Mouse (Mus musculus) lung, embryonic 14.5 days (tissue): Measurements from ENCODE around the gene Wdr49. TPM values are rescaled to one million over a fixed set of nuclear protein-coding genes. Genes with fewer than 3 reads are reported as not detected.

Experiments
- ATAC-seq: fragments of 200-750 bp; cut with Nextera tagmentation; 2 replicates; pipeline ENCODE4 v1.8.0; 2017; ENCODE audit warnings: mild to moderate bottlenecking, moderate TSS enrichment, moderate library complexity; ENCODE audit not compliant: insufficient read depth
- DNase-seq: peaks from one replicate; pipeline ENCODE4 v3.0.0-alpha.2; 2015
- H3K27ac ChIP-seq: fragments of 300-500 bp; sonication (generic); 2 replicates; pipeline ENCODE4 v1.5.1; 2014; ENCODE audit warnings: low read depth, mild to moderate bottlenecking, moderate library complexity
- H3K27me3 ChIP-seq: fragments of 300-500 bp; sonication (generic); 2 replicates; pipeline ENCODE4 v1.6.1; 2014; ENCODE audit warnings: low read length, control low read depth; ENCODE audit not compliant: insufficient read depth
- H3K36me3 ChIP-seq: fragments of 300-500 bp; sonication (generic); 2 replicates; pipeline ENCODE4 v1.6.1; 2014; ENCODE audit warnings: control low read depth; ENCODE audit not compliant: insufficient read depth
- H3K4me1 ChIP-seq: fragments of 300-500 bp; sonication (generic); 2 replicates; pipeline ENCODE4 v1.6.1; 2014; ENCODE audit warnings: antibody characterized with exemption, control low read depth; ENCODE audit not compliant: insufficient read depth
- H3K4me2 ChIP-seq: fragments of 300-500 bp; sonication (generic); 2 replicates; pipeline ENCODE4 v1.6.1; 2014; ENCODE audit warnings: mild to moderate bottlenecking
- H3K4me3 ChIP-seq: fragments of 300-500 bp; sonication (generic); 2 replicates; pipeline ENCODE4 v1.5.1; 2014; ENCODE audit warnings: low read depth, low read length
- H3K9ac ChIP-seq: fragments of 300-500 bp; sonication (generic); 2 replicates; pipeline ENCODE4 v1.6.1; 2014
- H3K9me3 ChIP-seq: fragments of 300-500 bp; sonication (generic); 2 replicates; pipeline ENCODE4 v1.6.1; 2016; ENCODE audit warnings: low read depth, low read length, control low read depth
- CTCF ChIP-seq: IDR thresholded peaks from 2 replicates; pipeline ENCODE4 v1.5.1; 2016; ENCODE audit warnings: antibody characterized with exemption, low read depth
- WGBS: fragments of 180-500 bp; shearing (Covaris S2); extraction: QIAGEN DNeasy Blood & Tissue Kit; methylation state at CpG from one replicate; pipeline ENCODE4 v1.1.7; 2014; 5-methylcytosine and 5-hydroxymethylcytosine counted together
- polyA plus RNA-seq: library from polyadenylated mRNA; unstranded; fragments of >200 nt; fragmentation: Nextera tagmentation; extraction: Ambion mirVana; gene quantifications from 2 replicates; pipeline ENCODE4 v1.2.1, GENCODE M21; 2014

Wdr49 gene
- polyA plus RNA-seq, 1 experiment from 2014 or later: not detected

DNA sequence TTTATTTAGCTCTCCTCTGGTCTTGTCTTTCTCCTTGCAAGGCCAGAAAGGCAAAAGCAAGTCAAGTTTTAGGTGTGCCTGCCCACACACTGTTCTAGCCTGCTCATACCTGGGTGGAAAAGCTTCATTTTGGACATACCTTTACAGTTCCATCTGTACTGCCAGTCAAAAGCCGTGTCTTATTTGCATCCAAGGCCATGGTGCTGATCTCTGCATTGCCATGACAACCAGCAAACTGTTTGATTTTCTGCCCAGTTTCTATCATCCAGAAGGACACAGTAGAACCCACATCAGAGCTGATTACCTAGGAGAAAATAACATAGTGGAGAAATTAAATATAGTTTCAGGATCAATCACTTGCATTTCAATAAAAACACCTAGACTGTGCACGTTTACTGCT is 100.2 kb downstream of the Wdr49 start:
- no peak for TF ChIP-seq CTCF
- DNase-seq (no peak), ATAC-seq (no peak)
- no peaks in the 10 kb centered on the region for H3K36me3 ChIP-seq
- WGBS: 67% methylated on average over 2 of the region's 2 CpGs
- no peaks in the 10 kb centered on the region for H3K27me3 ChIP-seq
- H3K4me3 ChIP-seq: no peak overlapping the region
- no peaks in the 10 kb centered on the region for H3K9me3 ChIP-seq
- no peak overlapping the region for H3K4me2 ChIP-seq
- no peaks in the 10 kb centered on the region for H3K4me1 ChIP-seq
- H3K27ac ChIP-seq: no peak overlapping the region
- H3K9ac ChIP-seq: no peak overlapping the region

DNA sequence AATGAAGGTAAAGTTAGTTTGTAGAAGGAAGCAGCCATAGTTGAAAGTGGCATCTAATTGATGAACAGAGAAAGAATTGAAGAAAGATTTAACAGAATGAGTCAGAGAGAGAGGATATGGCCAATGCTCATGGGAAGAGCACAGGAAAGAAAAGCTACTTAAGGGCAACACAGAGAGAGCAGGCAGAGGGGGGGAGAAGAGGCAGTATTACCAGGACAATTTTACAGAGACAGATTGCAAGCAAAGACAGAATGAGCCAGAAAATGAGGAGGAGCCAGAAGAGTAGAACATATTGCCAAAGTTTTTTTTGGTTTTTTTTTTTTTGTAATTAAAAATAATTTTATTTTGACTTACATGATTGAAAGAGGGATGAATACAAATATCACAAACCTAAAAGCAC is 128.0 kb downstream of the Wdr49 start:
- no peak for TF ChIP-seq CTCF
- no peak for DNase-seq

DNA sequence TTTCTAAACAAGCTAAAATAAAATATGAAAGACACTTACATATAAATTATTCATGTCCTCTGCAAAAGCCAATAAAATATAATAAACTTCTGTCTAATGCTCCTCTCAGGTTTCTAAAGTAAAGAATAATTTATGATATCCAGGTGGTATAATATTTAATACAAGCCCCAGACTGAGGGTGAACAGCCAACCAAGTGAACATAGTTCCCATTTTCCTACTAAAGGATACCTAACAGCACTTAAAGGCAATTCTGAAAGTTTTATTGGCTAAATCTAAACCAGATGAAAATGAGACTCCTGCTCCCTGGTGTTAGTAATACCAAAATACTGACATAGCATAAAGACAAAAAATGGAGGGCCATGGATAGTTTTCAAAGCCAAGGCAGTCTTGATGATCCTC is 144.8 kb downstream of the Wdr49 start:
- ATAC-seq (no peak), DNase-seq (no peak)
- no peak overlapping the region for H3K4me2 ChIP-seq
- no peaks in the 10 kb centered on the region for H3K27me3 ChIP-seq
- H3K4me1 ChIP-seq: no peaks in the 10 kb centered on the region
- H3K4me3 ChIP-seq: no peak overlapping the region
- H3K9me3 ChIP-seq: no peaks in the 10 kb centered on the region
- no peak overlapping the region for H3K9ac ChIP-seq
- no peak overlapping the region for H3K27ac ChIP-seq
- no peaks in the 10 kb centered on the region for H3K36me3 ChIP-seq
- TF ChIP-seq CTCF: no peak

More for the DNA sequence above, 128.0 kb downstream of the Wdr49 start:
- no peaks in the 10 kb centered on the region for H3K27me3 ChIP-seq
- no peak overlapping the region for H3K27ac ChIP-seq
- no peaks in the 10 kb centered on the region for H3K4me1 ChIP-seq
- no peaks in the 10 kb centered on the region for H3K36me3 ChIP-seq
- H3K9me3 ChIP-seq: no peaks in the 10 kb centered on the region
- H3K4me3 ChIP-seq: no peak overlapping the region
- no peak for ATAC-seq
- no peak overlapping the region for H3K9ac ChIP-seq
- H3K4me2 ChIP-seq: no peak overlapping the region

DNA sequence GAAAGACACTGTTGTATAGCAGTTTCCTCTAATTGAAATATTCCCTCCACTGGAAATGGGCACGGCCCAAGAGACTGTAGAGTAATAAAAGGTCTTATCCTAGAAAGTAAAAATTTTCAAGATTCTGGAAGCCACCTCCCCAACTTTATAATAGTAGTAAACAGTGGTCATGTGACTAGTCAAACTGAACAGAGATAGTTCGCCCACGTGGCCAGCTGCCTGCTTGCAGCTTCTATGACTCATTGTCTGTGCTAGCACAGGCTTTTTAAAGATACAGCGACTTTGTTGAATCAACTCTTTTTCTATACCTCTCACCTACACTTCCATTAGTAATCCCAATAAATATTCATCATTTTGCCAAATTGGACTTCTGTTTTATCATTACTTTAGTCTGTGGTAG is 161.0 kb downstream of the Wdr49 start:
- 68% methylated on average over 4 of the region's 4 CpGs for WGBS
- ATAC-seq: no peak
- no peak overlapping the region for H3K4me2 ChIP-seq

DNA sequence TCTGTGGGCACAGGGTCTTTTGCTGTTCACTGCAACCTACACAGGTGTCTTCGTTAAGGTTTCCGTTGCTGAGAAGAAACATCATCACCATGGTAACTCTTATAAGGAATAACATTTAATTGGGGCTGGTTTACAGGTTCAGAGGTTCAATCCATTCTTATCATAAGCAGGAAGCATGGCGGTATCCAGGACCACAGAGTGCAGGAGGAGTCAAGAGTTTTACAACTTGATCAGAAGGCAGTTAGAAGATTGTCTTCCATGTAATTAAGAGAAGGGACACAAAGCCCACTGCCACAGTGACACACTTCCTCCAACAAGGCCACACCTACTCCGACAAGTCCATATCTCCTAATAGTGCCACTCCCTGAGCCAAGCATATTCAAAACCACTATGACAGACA is 173.1 kb downstream of the Wdr49 start:
- 85% methylated on average over 4 of the region's 4 CpGs for WGBS
- DNase-seq: no peak
- no peak for TF ChIP-seq CTCF
- H3K9me3 ChIP-seq: no peaks in the 10 kb centered on the region
- H3K4me2 ChIP-seq: no peak overlapping the region
- no peak overlapping the region for H3K4me3 ChIP-seq
- H3K27me3 ChIP-seq: no peaks in the 10 kb centered on the region
- no peaks in the 10 kb centered on the region for H3K36me3 ChIP-seq
- no peaks in the 10 kb centered on the region for H3K4me1 ChIP-seq
- no peak for ATAC-seq
- no peak overlapping the region for H3K27ac ChIP-seq
- H3K9ac ChIP-seq: no peak overlapping the region

More for the DNA sequence above, 161.0 kb downstream of the Wdr49 start:
- no peak overlapping the region for H3K27ac ChIP-seq
- DNase-seq: no peak
- no peaks in the 10 kb centered on the region for H3K36me3 ChIP-seq
- H3K9ac ChIP-seq: no peak overlapping the region
- H3K9me3 ChIP-seq: no peaks in the 10 kb centered on the region
- TF ChIP-seq CTCF: no peak
- H3K4me3 ChIP-seq: no peak overlapping the region
- H3K27me3 ChIP-seq: no peaks in the 10 kb centered on the region
- H3K4me1 ChIP-seq: no peaks in the 10 kb centered on the region

DNA sequence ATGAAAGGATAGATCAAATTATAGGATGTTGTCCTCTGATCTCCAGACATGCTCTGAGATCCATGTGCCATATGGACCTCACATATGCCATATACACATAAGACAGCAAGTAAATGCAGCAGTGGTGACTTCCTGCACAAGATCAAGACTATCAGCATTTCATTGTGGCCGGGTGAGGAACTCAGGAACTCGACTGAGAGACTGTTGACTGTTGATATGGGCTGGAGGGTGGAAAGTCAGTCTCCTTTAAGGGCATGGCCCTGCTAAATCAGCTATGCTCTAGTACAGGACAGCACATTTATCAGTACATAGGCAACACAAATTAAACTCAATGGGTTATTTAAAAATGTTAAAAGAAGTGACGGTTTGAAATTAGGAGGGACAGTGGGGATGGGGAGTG is 173.7 kb downstream of the Wdr49 start:
- no peaks in the 10 kb centered on the region for H3K27me3 ChIP-seq
- H3K9ac ChIP-seq: no peak overlapping the region
- H3K4me2 ChIP-seq: no peak overlapping the region
- no peaks in the 10 kb centered on the region for H3K36me3 ChIP-seq
- no peak overlapping the region for H3K4me3 ChIP-seq
- TF ChIP-seq CTCF: no peak
- DNase-seq (no peak), ATAC-seq (no peak)
- no peaks in the 10 kb centered on the region for H3K4me1 ChIP-seq
- H3K27ac ChIP-seq: no peak overlapping the region
- 65% methylated on average over 3 of the region's 3 CpGs for WGBS
- no peaks in the 10 kb centered on the region for H3K9me3 ChIP-seq

DNA sequence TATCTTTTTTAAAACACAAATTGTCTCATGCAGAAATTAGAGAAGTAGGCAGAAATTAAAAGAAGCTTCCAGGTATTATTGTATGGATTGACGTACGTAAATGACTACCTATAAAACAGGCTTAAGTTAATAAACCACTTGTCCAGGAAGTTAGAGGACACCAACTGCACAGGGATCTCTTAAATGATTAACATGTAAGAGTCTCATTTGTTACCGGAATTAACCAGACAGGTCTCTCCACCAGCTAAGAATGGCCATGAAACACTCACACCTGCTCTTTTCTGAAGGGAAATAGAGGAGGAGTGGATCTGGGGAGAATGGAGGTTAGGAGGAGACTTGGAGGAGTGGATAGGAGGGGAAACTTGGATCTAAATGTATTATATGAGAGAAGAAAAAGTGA is 176.4 kb downstream of the Wdr49 start:
- no peaks in the 10 kb centered on the region for H3K9me3 ChIP-seq
- H3K4me2 ChIP-seq: no peak overlapping the region
- H3K27me3 ChIP-seq: no peaks in the 10 kb centered on the region
- no peaks in the 10 kb centered on the region for H3K4me1 ChIP-seq
- H3K9ac ChIP-seq: no peak overlapping the region
- H3K27ac ChIP-seq: no peak overlapping the region
- H3K36me3 ChIP-seq: no peaks in the 10 kb centered on the region
- ATAC-seq (no peak), DNase-seq (no peak)
- no peak overlapping the region for H3K4me3 ChIP-seq
- TF ChIP-seq CTCF: no peak
- 85% methylated on average over 3 of the region's 3 CpGs for WGBS

DNA sequence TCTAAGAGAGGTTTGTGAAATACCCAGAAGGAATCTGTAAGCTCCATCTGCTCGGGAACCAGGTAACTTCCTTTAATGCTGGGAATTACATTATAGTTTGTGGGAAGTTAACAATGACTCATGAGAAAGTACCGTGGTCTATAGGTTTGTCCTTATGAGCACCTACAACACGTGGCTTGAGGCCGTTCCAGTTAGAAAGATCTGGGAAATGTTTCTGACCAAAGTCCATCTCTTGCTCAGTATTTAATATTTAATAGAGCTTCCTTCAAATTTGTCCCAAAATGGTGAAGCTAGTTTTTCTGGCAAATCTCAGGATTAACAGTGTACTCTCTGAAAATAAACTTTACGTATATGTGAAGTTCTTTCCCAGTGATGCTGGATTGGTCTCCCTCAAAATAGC is 177.3 kb downstream of the Wdr49 start:
- Histone ChIP-seq H3K4me1 (no peaks in the 10 kb centered on the region), H3K36me3 (no peaks in the 10 kb centered on the region), H3K4me3 (no peak overlapping the region), H3K4me2 (no peak overlapping the region), H3K27me3 (no peaks in the 10 kb centered on the region), H3K27ac (no peak overlapping the region), H3K9ac (no peak overlapping the region), H3K9me3 (no peaks in the 10 kb centered on the region)
- WGBS: 89% methylated on average over 5 of the region's 5 CpGs
- no peak for TF ChIP-seq CTCF
- DNase-seq (no peak), ATAC-seq (no peak)
